Mouse (Mus musculus): Measurements from ENCODE around the gene Hnrnpr. TPM values are rescaled to one million over a fixed set of nuclear protein-coding genes. Genes with fewer than 3 reads are reported as not detected.

Gene Hnrnpr
- polyA plus RNA-seq (2015; fragmentation: Nextera tagmentation; extraction: Ambion mirVana): 49.4 and 49.6 TPM in 2 replicates

DNA sequence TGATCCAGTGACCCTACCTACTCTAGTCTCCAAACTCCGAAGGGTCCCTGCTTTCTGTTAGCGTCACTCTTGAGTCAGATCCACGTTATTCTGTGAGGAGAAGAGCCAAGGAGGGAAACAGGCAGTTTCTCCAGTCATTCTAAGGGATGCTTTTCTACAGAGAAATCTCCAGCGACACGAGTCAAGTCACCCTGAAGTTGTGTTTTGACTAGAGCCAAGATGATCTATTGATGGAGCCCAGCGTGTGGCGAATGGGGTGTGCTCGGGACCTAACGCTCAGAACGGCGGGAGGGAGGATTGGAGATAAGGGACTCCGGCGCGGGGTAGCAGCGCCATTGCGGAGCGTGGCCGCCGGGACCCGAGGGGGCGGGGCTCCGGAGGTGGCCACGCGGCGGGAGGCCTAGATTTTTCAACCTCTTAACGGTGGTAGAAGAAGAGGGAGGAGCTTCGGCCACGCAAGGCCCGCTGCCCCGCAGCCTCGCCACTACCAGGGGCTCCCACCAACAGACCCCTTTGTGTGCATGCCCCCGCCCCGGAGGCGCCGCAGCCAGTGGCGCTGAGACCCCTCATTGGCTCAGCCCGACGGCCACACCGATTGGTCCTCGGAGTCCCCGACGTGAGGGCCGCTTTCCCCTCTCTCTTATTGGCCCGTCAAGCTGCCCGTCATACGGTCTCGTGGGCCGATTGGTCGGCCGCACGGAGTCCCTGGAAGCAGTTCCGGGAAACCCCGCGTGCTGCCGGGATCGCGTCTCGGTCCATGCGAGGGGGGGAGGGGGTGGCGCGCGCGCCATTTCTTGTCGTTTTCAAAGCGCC is at the start of gene Hnrnpr:
TSS of gene Hnrnpr (plus strand) at position 714 of the 813 bp plus-strand sequence.
- WGBS (ENCODE audit: insufficient replicate concordance): under 1% methylated on average over 62 of the region's 65 CpGs
- peak within 1 kb of the TSS; percentile 98 for H3K9ac ChIP-seq
- H3K27ac ChIP-seq (replicated peaks): peak within 1 kb of the TSS; percentile 98
- no peaks in the 10 kb centered on the region for H3K36me3 ChIP-seq (replicated peaks)
- H3K4me2 ChIP-seq: peak within 1 kb of the TSS; percentile 96
- H3K4me3 ChIP-seq (replicated peaks): peak within 1 kb of the TSS; percentile 88
- peaks cover 32% of the 10 kb centered on the region for H3K4me1 ChIP-seq (replicated peaks)
- ATAC-seq (ENCODE audit: insufficient read depth): peak; percentile 92
- peaks cover 14% of the 10 kb centered on the region; the same call in 1 of the 2 replicates for H3K27me3 ChIP-seq
- H3K9me3 ChIP-seq (replicated peaks): no peaks in the 10 kb centered on the region

DNA sequence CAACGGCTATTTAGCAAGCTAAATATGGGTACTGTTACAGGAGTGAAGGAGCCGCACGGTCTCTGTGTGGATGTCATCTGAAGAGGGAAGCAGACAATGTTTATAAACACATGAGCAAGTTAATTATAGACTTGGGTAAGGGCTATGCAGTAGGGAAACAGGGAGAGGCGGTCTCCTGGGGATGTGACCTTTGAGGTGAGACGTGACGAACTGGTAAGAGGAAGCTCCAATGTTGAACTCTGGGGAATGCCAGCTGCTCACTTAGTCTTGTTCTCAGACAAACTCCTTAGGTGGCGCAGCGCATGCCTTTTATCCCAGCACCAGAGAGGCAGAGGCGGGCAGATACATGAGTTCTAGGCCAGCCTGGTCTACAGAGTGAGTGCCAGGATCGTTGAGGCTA is 48.8 kb upstream of the Hnrnpr start:
- no peak overlapping the region for H3K4me3 ChIP-seq (replicated peaks)
- 61% methylated on average over 10 of the region's 10 CpGs for WGBS (ENCODE audit: insufficient replicate concordance)
- H3K27ac ChIP-seq (replicated peaks): no peak overlapping the region
- no peaks in the 10 kb centered on the region for H3K36me3 ChIP-seq (replicated peaks)
- peaks cover 24% of the 10 kb centered on the region for H3K27me3 ChIP-seq
- no peak overlapping the region for H3K4me2 ChIP-seq
- H3K4me1 ChIP-seq (replicated peaks): peaks cover 5% of the 10 kb centered on the region; the same call in 1 of the 2 replicates
- no peaks in the 10 kb centered on the region for H3K9me3 ChIP-seq (replicated peaks)
- no peak overlapping the region for H3K9ac ChIP-seq
- no peak for ATAC-seq (ENCODE audit: insufficient read depth)

DNA sequence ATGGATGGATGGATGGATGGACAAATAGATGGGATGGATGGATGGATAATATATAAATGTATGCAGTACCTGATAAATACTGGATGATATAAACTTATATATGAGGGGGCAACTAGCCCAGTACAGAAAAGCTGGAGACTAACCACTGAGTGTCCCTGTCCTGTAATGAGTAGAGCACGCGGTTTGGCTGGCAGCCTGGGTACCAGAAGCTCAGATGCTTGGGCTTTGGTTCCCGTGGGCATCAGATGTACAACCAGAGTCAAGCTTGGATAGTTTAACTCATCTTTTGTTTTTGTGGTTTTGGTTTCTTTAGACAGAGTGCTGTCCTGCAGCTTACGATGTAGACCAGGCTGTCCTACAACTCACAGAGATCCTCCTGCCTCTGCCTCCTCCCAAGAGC is 47.2 kb upstream of the Hnrnpr start:
- Histone ChIP-seq H3K27ac (replicated peaks) (no peak overlapping the region), H3K4me3 (replicated peaks) (no peak overlapping the region), H3K9ac (no peak overlapping the region), H3K9me3 (replicated peaks) (no peaks in the 10 kb centered on the region), H3K4me2 (no peak overlapping the region), H3K27me3 (peaks cover 19% of the 10 kb centered on the region), H3K4me1 (replicated peaks) (0 out of 2 replicates have a peak, but pooled peaks cover 6% of the 10 kb centered on the region), H3K36me3 (replicated peaks) (no peaks in the 10 kb centered on the region)
- WGBS (ENCODE audit: insufficient replicate concordance): 74% methylated on average over 4 of the region's 4 CpGs
- no peak for ATAC-seq (ENCODE audit: insufficient read depth)

GRCm38 (mm10) chr4:136266716-136267343 is 43.9 kb upstream of the Hnrnpr start:
- no peak overlapping the region for H3K27ac ChIP-seq (replicated peaks)
- no peak overlapping the region for H3K4me3 ChIP-seq (replicated peaks)
- H3K9me3 ChIP-seq (replicated peaks): no peaks in the 10 kb centered on the region
- ATAC-seq (ENCODE audit: insufficient read depth): no peak
- H3K36me3 ChIP-seq (replicated peaks): no peaks in the 10 kb centered on the region
- 39% methylated on average over 9 of the region's 9 CpGs for WGBS (ENCODE audit: insufficient replicate concordance)
- H3K27me3 ChIP-seq: no peaks in the 10 kb centered on the region
- H3K4me1 ChIP-seq (replicated peaks): 0 out of 2 replicates have a peak, but pooled peaks cover 2% of the 10 kb centered on the region
- no peak overlapping the region for H3K4me2 ChIP-seq
- H3K9ac ChIP-seq: no peak overlapping the region

GRCm38 (mm10) chr4:136268912-136269311 is 41.8 kb upstream of the Hnrnpr start:
- H3K27me3 ChIP-seq: no peaks in the 10 kb centered on the region
- H3K4me1 ChIP-seq (replicated peaks): 0 out of 2 replicates have a peak, but pooled peaks cover 2% of the 10 kb centered on the region
- no peaks in the 10 kb centered on the region for H3K9me3 ChIP-seq (replicated peaks)
- H3K36me3 ChIP-seq (replicated peaks): peaks cover 14% of the 10 kb centered on the region; the same call in 1 of the 2 replicates
- no peak overlapping the region for H3K9ac ChIP-seq
- no peak overlapping the region for H3K27ac ChIP-seq (replicated peaks)
- H3K4me2 ChIP-seq: no peak overlapping the region
- WGBS (ENCODE audit: insufficient replicate concordance): 40% methylated on average over 1 of the region's 1 CpGs
- H3K4me3 ChIP-seq (replicated peaks): no peak overlapping the region
- ATAC-seq (ENCODE audit: insufficient read depth): no peak

GRCm38 (mm10) chr4:136270648-136271047 is 40.1 kb upstream of the Hnrnpr start:
- H3K27me3 ChIP-seq: no peaks in the 10 kb centered on the region
- ATAC-seq (ENCODE audit: insufficient read depth): no peak
- no peaks in the 10 kb centered on the region for H3K9me3 ChIP-seq (replicated peaks)
- H3K4me2 ChIP-seq: no peak overlapping the region
- WGBS (ENCODE audit: insufficient replicate concordance): 73% methylated on average over 8 of the region's 8 CpGs
- 0 out of 2 replicates have a peak, but pooled peaks cover 2% of the 10 kb centered on the region for H3K4me1 ChIP-seq (replicated peaks)
- no peak overlapping the region for H3K9ac ChIP-seq
- no peak overlapping the region for H3K4me3 ChIP-seq (replicated peaks)
- H3K36me3 ChIP-seq (replicated peaks): peaks cover 14% of the 10 kb centered on the region; the same call in 1 of the 2 replicates
- H3K27ac ChIP-seq (replicated peaks): no peak overlapping the region

DNA sequence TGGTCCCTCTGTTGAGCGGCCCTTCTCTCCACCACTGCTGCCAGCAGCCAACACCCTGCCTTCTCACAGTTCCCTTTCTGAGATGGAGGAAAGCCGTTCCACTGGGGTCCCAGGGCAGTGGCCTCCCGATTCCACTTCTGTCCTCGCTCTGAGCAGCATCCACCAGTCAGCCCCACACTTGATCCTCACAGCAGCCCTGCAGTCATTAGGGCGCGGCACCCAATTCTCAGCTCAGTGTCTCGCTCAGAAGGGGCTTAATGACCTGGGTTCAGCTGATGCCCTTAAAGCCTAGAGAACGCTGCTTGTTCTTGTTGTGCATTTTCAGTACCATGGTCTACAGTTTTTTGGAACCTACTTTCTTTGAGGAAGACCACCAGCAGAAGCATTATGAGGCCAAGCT is 29.6 kb upstream of the Hnrnpr start:
- no peak overlapping the region for H3K9ac ChIP-seq
- H3K36me3 ChIP-seq (replicated peaks): no peaks in the 10 kb centered on the region
- no peak for ATAC-seq (ENCODE audit: insufficient read depth)
- peaks cover 11% of the 10 kb centered on the region; the same call in 1 of the 2 replicates for H3K4me1 ChIP-seq (replicated peaks)
- no peak overlapping the region for H3K4me3 ChIP-seq (replicated peaks)
- no peak overlapping the region for H3K4me2 ChIP-seq
- 63% methylated on average over 8 of the region's 8 CpGs for WGBS (ENCODE audit: insufficient replicate concordance)
- H3K27ac ChIP-seq (replicated peaks): no peak overlapping the region
- H3K9me3 ChIP-seq (replicated peaks): no peaks in the 10 kb centered on the region
- H3K27me3 ChIP-seq: peaks cover 20% of the 10 kb centered on the region

- H3K4me3 ChIP-seq (replicated peaks): no peak overlapping the region
- peaks cover 16% of the 10 kb centered on the region for H3K4me1 ChIP-seq (replicated peaks)
- H3K36me3 ChIP-seq (replicated peaks): no peaks in the 10 kb centered on the region
- peaks cover 15% of the 10 kb centered on the region for H3K27me3 ChIP-seq
- ATAC-seq (ENCODE audit: insufficient read depth): no peak
- no peak overlapping the region for H3K4me2 ChIP-seq
- H3K9me3 ChIP-seq (replicated peaks): no peaks in the 10 kb centered on the region
- 63% methylated on average over 9 of the region's 9 CpGs for WGBS (ENCODE audit: insufficient replicate concordance)
- H3K9ac ChIP-seq: no peak overlapping the region
- no peak overlapping the region for H3K27ac ChIP-seq (replicated peaks)
Measured at GRCm38 (mm10) chr4:136281611-136282010, 29.1 kb upstream of the Hnrnpr start.

- WGBS (ENCODE audit: insufficient replicate concordance): 46% methylated on average over 10 of the region's 10 CpGs
- H3K9ac ChIP-seq: no peak overlapping the region
- no peaks in the 10 kb centered on the region for H3K9me3 ChIP-seq (replicated peaks)
- H3K36me3 ChIP-seq (replicated peaks): peaks cover 5% of the 10 kb centered on the region; the same call in 1 of the 2 replicates
- H3K4me3 ChIP-seq (replicated peaks): no peak overlapping the region
- H3K27me3 ChIP-seq: peaks cover 10% of the 10 kb centered on the region
- H3K27ac ChIP-seq (replicated peaks): no peak overlapping the region
- peaks cover 24% of the 10 kb centered on the region for H3K4me1 ChIP-seq (replicated peaks)
- ATAC-seq (ENCODE audit: insufficient read depth): no peak
- H3K4me2 ChIP-seq: no peak overlapping the region
Measured at GRCm38 (mm10) chr4:136282621-136283480, 27.9 kb upstream of the Hnrnpr start.

DNA sequence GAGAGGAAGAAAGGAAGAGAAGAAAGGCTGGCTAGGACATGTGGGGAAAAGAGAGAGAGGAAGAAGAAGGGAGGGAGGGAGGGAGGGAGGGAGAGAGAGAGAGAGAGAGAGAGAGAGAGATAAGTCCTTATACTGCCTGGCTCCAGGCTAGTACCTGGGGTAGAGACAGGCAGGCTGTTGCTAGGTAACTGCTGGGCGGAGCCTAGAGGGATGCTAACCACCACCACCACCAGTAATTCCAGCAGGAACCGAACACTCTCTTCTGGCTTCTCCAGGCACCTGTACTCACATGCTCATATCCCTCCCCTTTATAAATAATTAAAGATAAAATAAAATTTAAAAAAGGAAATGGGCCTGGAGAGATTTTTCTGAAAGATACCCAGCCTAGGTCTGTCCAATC is 27.0 kb upstream of the Hnrnpr start:
- H3K27ac ChIP-seq (replicated peaks): no peak overlapping the region
- no peak overlapping the region for H3K4me2 ChIP-seq
- peaks cover 24% of the 10 kb centered on the region for H3K4me1 ChIP-seq (replicated peaks)
- H3K4me3 ChIP-seq (replicated peaks): no peak overlapping the region
- H3K9ac ChIP-seq: no peak overlapping the region
- H3K36me3 ChIP-seq (replicated peaks): peaks cover 13% of the 10 kb centered on the region
- ATAC-seq (ENCODE audit: insufficient read depth): no peak
- no peaks in the 10 kb centered on the region for H3K9me3 ChIP-seq (replicated peaks)
- peaks cover 10% of the 10 kb centered on the region for H3K27me3 ChIP-seq
- 42% methylated on average over 2 of the region's 2 CpGs for WGBS (ENCODE audit: insufficient replicate concordance)

Data from liver, embryonic 15.5 days (tissue).